Mouse (Mus musculus) E14TG2a.4 (cell line): ENCODE measurements around the gene Dab2ip.

Experiments used
- CTCF ChIP-seq: conservative IDR thresholded peaks from 2 replicates; pipeline ENCODE4 v1.5.1; 2014; ENCODE audit warnings: low read length
- POU5F1 ChIP-seq: IDR thresholded peaks from 2 replicates; pipeline ENCODE4 v1.6.1; 2014; ENCODE audit warnings: low read length, borderline replicate concordance

DNA sequence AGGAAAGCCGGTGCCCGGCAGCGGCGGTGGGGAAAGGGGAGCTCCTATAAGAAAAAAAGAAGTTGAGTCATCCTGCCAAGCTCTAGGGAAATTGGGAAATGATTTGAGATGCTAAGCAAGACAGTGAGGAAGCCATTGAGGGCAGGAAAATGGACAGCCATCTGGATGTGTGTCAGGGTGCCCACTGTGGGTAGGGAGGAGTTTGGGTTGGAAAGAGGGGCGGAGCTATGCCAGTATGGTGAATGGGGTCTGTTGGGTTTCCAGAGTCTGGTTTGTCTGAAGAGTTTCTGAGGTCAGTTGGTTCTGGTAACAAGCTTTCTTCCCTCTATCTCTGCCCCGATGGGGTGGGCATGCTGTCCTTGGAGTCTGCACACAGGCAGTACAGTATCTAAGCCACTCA lies 165.2 kb downstream of the Dab2ip start:
- TF ChIP-seq CTCF, result no peak
- no peak for TF ChIP-seq POU5F1
